In genomic region chr13:43412311-43412710, GRCm38 (mm10) we compare ENCODE assay signal across 12 mouse cellular contexts.
"Had no signal": no experiment of that assay in that cellular context is flagged by ENCODE, and none has a peak within 500 bp of the region (broad histone marks: within the 10 kb centered on the region; RNA-seq: fewer than 3 reads in every experiment).

No protein-coding gene starts in this region.

- DNase-seq: kidney, adult 11 months; kidney, adult 9 months; kidney, postnatal 14 days; kidney, postnatal 4 days; layer of hippocampus, adult 9-11 months; layer of hippocampus, postnatal 36 days; liver, embryonic 13.5 days; lung, adult 2 months; lung, postnatal 14 days; lung, postnatal 4 days; midbrain, embryonic 14.5 days; thymus, postnatal 25 days had no signal
